Mouse (Mus musculus) midbrain, embryonic 16.5 days (tissue): ENCODE results near the gene Iqcf6. TPM values are rescaled to one million over a fixed set of nuclear protein-coding genes. Genes with fewer than 3 reads are reported as not detected.

Source experiments
- ATAC-seq: fragments of 200-750 bp; cut with Nextera tagmentation; 2 replicates; pipeline ENCODE4 v1.8.0; 2017; ENCODE audit warnings: moderate TSS enrichment
- H3K27ac ChIP-seq: fragments of 300-500 bp; sonication (generic); 2 replicates; pipeline ENCODE4 v1.5.1; 2014; ENCODE audit warnings: mild to moderate bottlenecking, low read length, mixed read lengths
- H3K27me3 ChIP-seq: fragments of 300-500 bp; sonication (generic); 2 replicates; pipeline ENCODE4 v1.6.1; 2014; ENCODE audit warnings: low read depth, low read length, mixed read lengths; ENCODE audit not compliant: control insufficient read depth, insufficient read depth
- H3K36me3 ChIP-seq: fragments of 300-500 bp; sonication (generic); 2 replicates; pipeline ENCODE4 v1.6.1; 2014; ENCODE audit warnings: mild to moderate bottlenecking, low read length, moderate library complexity, mixed read lengths; ENCODE audit not compliant: control insufficient read depth, insufficient read depth
- H3K4me1 ChIP-seq: fragments of 300-500 bp; sonication (generic); 2 replicates; pipeline ENCODE4 v1.6.1; 2014; ENCODE audit warnings: mild to moderate bottlenecking, low read length, mixed read lengths; ENCODE audit not compliant: control insufficient read depth, insufficient read depth
- H3K4me2 ChIP-seq: fragments of 300-500 bp; sonication (generic); 2 replicates; pipeline ENCODE4 v1.6.1; 2014; ENCODE audit warnings: mild to moderate bottlenecking, low read length, mixed read lengths
- H3K4me3 ChIP-seq: fragments of 300-500 bp; sonication (generic); 2 replicates; pipeline ENCODE4 v1.5.1; 2014; ENCODE audit warnings: low read depth, mild to moderate bottlenecking, low read length, moderate library complexity, mixed read lengths
- H3K9ac ChIP-seq: fragments of 300-500 bp; sonication (generic); 2 replicates; pipeline ENCODE4 v1.6.1; 2014; ENCODE audit warnings: low read depth, low read length, mixed read lengths
- H3K9me3 ChIP-seq: fragments of 300-500 bp; sonication (generic); replicated peaks from 2 replicates; pipeline ENCODE4 v1.6.1; 2014; ENCODE audit warnings: mild to moderate bottlenecking, low read length, mixed read lengths; ENCODE audit not compliant: control insufficient read depth, poor library complexity, severe bottlenecking
- WGBS: fragments of 180-500 bp; shearing (Covaris S2); extraction: QIAGEN DNeasy Blood & Tissue Kit; methylation state at CpG from one replicate; pipeline ENCODE4 v1.1.7; 2014; 5-methylcytosine and 5-hydroxymethylcytosine counted together
- polyA plus RNA-seq: library from polyadenylated mRNA; unstranded; fragments of >200 nt; fragmentation: Nextera tagmentation; extraction: Ambion mirVana; gene quantifications from 2 replicates; pipeline ENCODE4 v1.2.1, GENCODE M21; 2015

The Iqcf6 gene
- polyA plus RNA-seq, 1 experiment from 2014 or later = not detected

DNA sequence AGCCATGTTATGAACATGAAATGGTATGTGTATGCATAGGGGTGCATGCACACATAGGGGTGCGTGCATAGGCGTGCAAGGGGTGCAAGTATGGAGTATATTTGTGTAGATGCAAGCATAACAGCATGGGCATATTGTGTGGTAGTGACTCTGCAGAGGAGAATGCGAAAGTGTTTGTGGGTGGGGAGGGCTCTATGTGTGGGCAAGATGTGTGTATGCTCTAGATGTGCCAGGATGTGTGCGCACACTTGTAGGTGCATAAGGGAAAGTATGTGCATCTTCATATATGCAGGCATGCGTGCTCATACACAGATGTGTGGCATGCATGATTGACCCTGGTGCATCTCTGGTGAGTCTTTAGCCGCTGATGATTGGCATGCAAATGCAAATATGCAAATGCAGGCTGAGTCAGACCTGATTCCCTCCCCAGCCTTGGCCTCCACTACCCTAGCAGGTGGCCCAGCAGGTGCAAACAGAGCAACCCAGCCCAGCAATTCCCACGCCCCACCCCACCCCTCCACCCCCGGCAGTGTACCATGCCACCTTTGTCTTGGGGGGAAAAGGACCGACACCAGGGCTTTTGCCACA is 19.4 kb downstream of the Iqcf6 start:
- H3K4me2 ChIP-seq = no peak overlapping the region
- H3K9ac ChIP-seq = no peak overlapping the region
- no peaks in the 10 kb centered on the region for H3K9me3 ChIP-seq
- ATAC-seq = no peak
- peaks cover 12% of the 10 kb centered on the region for H3K36me3 ChIP-seq
- no peak overlapping the region for H3K4me3 ChIP-seq
- 77% methylated on average over 9 of the region's 9 CpGs for WGBS
- H3K4me1 ChIP-seq = no peaks in the 10 kb centered on the region
- no peaks in the 10 kb centered on the region for H3K27me3 ChIP-seq
- no peak overlapping the region for H3K27ac ChIP-seq

DNA sequence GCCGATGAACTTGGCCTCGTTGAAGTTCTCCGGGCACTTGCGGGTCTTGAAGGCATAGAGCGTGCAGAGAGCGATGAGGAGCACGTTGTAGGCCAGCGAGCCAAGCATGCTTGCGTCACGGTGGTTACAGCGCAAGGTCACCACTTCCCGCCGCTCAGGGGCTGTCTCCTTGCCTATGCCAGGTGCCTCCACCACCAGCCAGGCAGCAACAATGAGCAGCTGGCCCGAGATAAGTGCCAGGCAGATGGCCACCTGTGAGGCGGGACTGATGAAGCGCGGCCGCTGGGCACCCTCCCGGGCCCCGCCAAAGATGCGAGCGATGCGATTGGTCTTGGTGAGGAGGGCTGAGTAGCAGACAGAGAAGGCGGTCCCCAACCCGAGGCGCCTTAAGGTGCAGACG is 20.8 kb downstream of the Iqcf6 start:
- Histone ChIP-seq H3K9me3 (no peaks in the 10 kb centered on the region), H3K36me3 (peaks cover 12% of the 10 kb centered on the region), H3K4me1 (peaks cover 2% of the 10 kb centered on the region; the same call in 1 of the 2 replicates), H3K27ac (no peak overlapping the region), H3K4me3 (no peak overlapping the region), H3K9ac (no peak overlapping the region), H3K4me2 (no peak overlapping the region), H3K27me3 (no peaks in the 10 kb centered on the region)
- WGBS = 76% methylated on average over 27 of the region's 27 CpGs
- no peak for ATAC-seq

DNA sequence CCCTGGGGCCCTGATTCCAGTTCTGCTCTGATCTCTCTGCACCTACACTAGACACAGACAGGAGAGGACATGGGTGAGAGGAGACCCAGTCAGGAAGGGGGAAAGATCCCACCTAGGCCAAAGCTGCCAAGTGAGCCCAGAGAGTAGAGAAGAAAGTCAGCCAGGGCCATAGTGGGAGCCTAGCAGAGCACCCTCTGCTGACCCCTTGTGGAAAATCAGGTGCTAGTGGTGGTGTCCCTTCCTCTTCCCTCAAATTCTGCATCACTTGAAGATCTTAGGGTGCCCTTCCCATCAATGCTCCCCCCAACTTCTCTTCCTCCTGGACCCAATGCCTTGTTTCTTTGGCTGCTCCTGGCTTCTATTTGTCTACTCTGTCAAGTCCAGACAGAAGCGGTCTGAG is 26.3 kb downstream of the Iqcf6 start:
- Histone ChIP-seq H3K4me2 (peak overlapping the region; percentile 19; the same call in 1 of the 2 replicates), H3K27ac (no peak overlapping the region), H3K4me3 (no peak overlapping the region), H3K4me1 (peaks cover 23% of the 10 kb centered on the region), H3K9ac (no peak overlapping the region), H3K27me3 (no peaks in the 10 kb centered on the region), H3K36me3 (peaks cover 6% of the 10 kb centered on the region; the same call in 1 of the 2 replicates), H3K9me3 (no peaks in the 10 kb centered on the region)
- no peak for ATAC-seq
- WGBS = 64% methylated on average over 1 of the region's 1 CpGs

DNA sequence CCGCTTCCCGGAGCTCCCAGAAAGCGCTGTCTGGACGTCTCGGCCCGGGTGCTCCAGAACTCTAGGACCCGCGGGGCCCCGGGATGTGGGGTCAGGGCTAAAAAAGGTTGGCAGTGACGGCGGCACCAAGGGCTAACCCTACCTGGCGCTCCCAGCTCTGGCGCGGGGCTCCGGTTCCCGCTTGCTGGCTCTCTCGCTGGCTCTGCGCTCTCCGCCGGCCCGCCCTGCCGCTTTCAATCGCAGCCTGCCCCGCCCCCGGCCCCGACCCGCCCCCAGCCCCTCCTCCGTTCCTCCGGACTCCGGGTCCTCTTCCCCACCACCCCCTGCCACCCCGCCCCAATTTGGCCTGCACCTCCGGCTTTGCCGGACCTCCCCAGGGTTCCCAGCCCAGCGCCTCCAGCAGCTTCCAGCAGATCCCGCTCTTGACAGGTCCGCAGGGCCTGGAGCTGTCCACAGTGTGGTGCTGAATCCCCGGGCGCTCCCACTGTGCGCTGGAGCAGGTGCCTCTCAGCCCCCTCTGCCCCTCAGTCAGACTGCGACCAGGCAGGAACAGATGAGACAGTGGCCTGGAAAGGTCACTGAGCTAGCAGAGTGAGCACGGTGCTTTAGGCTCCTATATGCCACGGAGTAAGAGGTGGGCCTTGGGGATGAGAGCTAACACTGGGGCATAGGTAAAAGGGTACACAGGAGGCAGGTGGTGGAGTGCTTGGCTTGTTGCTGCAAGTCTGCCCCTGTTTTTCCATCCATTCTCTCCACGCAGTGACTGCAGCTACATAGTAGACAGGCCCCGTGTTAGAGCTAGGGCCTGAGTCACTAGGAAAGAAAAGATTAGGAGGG is 29.7 kb downstream of the Iqcf6 start, which contains the start of gene Grm2:
Grm2 (minus strand) TSS at position 199 of the 837 bp plus-strand sequence.
- H3K36me3 ChIP-seq = peaks cover 7% of the 10 kb centered on the region; the same call in 1 of the 2 replicates
- WGBS = under 1% methylated on average over 30 of the region's 44 CpGs
- H3K4me2 ChIP-seq = peak within 1 kb of the TSS; percentile 84
- peak within 1 kb of the TSS; percentile 60 for H3K4me3 ChIP-seq
- peaks cover 23% of the 10 kb centered on the region for H3K4me1 ChIP-seq
- H3K27ac ChIP-seq = peak within 1 kb of the TSS; percentile 42
- no peaks in the 10 kb centered on the region for H3K27me3 ChIP-seq
- ATAC-seq = peak; percentile 74
- no peaks in the 10 kb centered on the region for H3K9me3 ChIP-seq
- peak within 1 kb of the TSS; percentile 83 for H3K9ac ChIP-seq

DNA sequence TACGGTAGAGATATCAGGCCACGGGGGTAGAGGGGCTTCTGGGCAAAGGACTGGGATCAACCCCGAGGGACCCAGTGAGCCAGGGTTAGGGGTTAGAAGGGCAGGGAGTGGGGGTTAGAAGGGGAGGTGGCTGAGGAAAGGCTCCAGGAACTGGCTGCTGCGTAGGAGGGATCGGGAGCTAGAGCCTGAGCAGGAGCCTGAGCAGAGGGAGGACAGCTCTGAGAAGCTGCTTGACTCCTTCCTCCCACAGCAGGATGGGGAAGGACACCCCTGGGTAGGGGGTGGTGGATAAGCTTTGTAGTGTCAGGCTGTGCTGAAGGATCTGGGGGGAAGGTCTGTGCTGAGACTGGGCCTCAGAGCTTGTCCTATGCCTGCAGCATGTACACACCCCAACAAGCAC is 30.4 kb downstream of the Iqcf6 start:
- ATAC-seq = no peak
- no peak overlapping the region for H3K27ac ChIP-seq
- no peaks in the 10 kb centered on the region for H3K9me3 ChIP-seq
- H3K4me2 ChIP-seq = no peak overlapping the region; the same call in 1 of the 2 replicates
- no peak overlapping the region for H3K4me3 ChIP-seq
- peaks cover 7% of the 10 kb centered on the region for H3K36me3 ChIP-seq
- H3K9ac ChIP-seq = no peak overlapping the region
- H3K27me3 ChIP-seq = no peaks in the 10 kb centered on the region
- 30% methylated on average over 5 of the region's 5 CpGs for WGBS
- peaks cover 23% of the 10 kb centered on the region for H3K4me1 ChIP-seq

DNA sequence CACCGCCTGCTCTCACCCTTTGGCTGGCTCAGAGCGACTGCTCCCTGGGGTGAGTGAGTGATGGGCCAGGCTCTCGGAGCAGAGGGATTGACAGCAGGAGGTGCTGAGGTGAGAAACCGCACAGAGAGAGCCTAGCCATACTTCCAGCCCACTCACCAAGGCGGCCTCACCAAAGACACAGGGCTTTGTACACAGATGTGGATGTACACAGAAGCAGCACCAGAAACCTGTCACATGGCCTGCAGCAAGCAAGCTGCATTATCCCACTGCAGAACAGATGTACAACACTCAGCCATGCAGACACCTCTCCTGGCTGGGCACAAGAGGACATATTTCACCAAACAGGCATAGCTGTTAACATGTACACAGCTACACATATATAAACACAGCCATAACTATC is 31.2 kb downstream of the Iqcf6 start:
- no peak for ATAC-seq
- H3K4me2 ChIP-seq = no peak overlapping the region
- no peaks in the 10 kb centered on the region for H3K9me3 ChIP-seq
- no peaks in the 10 kb centered on the region for H3K27me3 ChIP-seq
- peaks cover 18% of the 10 kb centered on the region for H3K4me1 ChIP-seq
- H3K9ac ChIP-seq = no peak overlapping the region
- WGBS = 37% methylated on average over 5 of the region's 5 CpGs
- H3K27ac ChIP-seq = no peak overlapping the region
- H3K36me3 ChIP-seq = peaks cover 9% of the 10 kb centered on the region
- no peak overlapping the region for H3K4me3 ChIP-seq

DNA sequence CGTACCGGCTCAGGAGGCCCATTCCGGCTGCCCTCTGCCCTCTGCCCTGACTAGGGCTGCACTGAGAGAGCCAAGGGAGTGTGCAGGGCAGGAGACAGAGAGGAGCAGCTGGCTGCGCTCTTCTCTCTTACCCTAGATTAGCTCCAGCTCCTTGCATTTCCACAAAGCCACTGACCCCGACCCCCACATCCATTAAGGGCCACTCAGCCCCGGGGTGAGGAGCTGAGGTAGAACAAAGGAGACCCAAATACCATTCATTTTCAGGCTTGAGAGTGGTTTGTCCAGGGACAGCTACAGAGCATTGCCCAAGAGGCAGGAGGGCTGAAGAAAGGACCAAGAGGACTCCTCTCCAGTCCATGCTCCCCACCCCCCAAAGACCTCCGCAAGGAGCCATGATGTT is 33.1 kb downstream of the Iqcf6 start:
- Histone ChIP-seq H3K4me2 (no peak overlapping the region), H3K27ac (no peak overlapping the region), H3K4me3 (no peak overlapping the region), H3K4me1 (peaks cover 31% of the 10 kb centered on the region), H3K9me3 (no peaks in the 10 kb centered on the region), H3K9ac (no peak overlapping the region), H3K27me3 (no peaks in the 10 kb centered on the region), H3K36me3 (peaks cover 9% of the 10 kb centered on the region)
- ATAC-seq = no peak
- WGBS = 30% methylated on average over 7 of the region's 7 CpGs

DNA sequence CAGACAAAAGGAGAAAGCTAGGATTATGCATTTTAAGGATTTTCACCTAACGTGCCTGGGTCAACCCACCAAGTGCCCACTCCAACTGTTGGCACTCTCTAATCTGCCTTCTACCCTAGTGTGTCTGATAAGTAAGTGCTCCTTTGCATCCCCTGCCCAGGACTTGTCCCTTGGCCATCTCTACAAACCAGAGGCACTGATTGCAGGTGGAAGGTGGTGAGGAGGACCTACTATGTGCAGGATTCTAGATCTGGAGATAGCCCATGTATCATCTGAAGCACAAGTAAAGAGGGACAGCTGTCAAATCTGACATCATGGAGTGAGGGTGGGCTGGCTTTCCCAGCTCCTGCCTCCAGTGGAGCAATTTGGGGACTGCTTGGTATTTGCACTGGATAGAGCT is 33.6 kb downstream of the Iqcf6 start:
- H3K4me1 ChIP-seq = peaks cover 35% of the 10 kb centered on the region
- H3K27ac ChIP-seq = no peak overlapping the region
- no peak overlapping the region for H3K4me2 ChIP-seq
- no peak overlapping the region for H3K4me3 ChIP-seq
- no peaks in the 10 kb centered on the region for H3K9me3 ChIP-seq
- WGBS = 44% methylated on average over 1 of the region's 1 CpGs
- peaks cover 9% of the 10 kb centered on the region for H3K36me3 ChIP-seq
- H3K9ac ChIP-seq = no peak overlapping the region
- ATAC-seq = no peak
- no peaks in the 10 kb centered on the region for H3K27me3 ChIP-seq

DNA sequence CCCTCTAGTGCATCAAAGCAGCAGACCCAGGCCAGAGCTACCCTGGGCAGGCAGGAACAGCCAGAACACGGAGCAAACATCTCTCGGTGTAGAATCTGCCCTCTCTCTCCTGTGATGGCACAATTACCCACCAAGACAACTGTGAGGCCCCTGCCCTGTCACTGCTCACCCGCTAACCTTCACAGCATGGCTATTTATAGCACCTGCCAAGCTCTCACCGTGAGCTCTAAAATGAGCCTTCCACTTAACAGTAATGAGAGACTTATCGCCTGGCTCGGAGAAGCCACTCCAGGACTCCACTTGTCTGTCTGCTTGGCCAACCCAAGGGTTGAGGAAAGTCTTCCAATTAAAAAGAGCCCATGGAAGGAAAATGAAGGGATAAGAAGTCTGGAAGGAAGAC is 36.8 kb downstream of the Iqcf6 start:
- no peak for ATAC-seq
- Histone ChIP-seq H3K9me3 (no peaks in the 10 kb centered on the region), H3K9ac (no peak overlapping the region), H3K27me3 (no peaks in the 10 kb centered on the region), H3K4me1 (peaks cover 25% of the 10 kb centered on the region), H3K4me2 (no peak overlapping the region), H3K36me3 (peaks cover 11% of the 10 kb centered on the region), H3K27ac (peak overlapping the region; percentile 92), H3K4me3 (no peak overlapping the region)
- 68% methylated on average over 6 of the region's 6 CpGs for WGBS
